Mouse (Mus musculus) MEL (cell line): ENCODE results near the gene Zfp217. TPM values are rescaled to one million over a fixed set of nuclear protein-coding genes. Genes with fewer than 3 reads are reported as not detected.

Experiments
- DNase-seq: peaks from one replicate; pipeline ENCODE4 v3.0.0; 2011; ENCODE audit warnings: low read depth, low spot score
- H3K27ac ChIP-seq: 2 replicates; pipeline ENCODE4 v1.5.1; 2012; ENCODE audit warnings: low read depth, mild to moderate bottlenecking, control low read depth, low read length, moderate library complexity; ENCODE audit not compliant: control insufficient read depth
- H3K27me3 ChIP-seq, 2 experiments: fragments of 150-350 bp in 1 of 2; sonication (generic) in 1 of 2; 2 replicates each; pipeline ENCODE4 v1.6.1; 2012; ENCODE audit warnings: low read length in 2 of 2, mild to moderate bottlenecking in 2 of 2, improper control_type of control experiment in 1 of 2, moderate library complexity in 1 of 2; ENCODE audit not compliant: insufficient read depth in 2 of 2, control insufficient read depth in 1 of 2
- H3K36me3 ChIP-seq, 2 experiments: 2 replicates each; pipeline ENCODE4 v1.6.1; 2012 to 2014; ENCODE audit warnings: low read length in 2 of 2, improper control_type of control experiment in 1 of 2, inconsistent platforms in 1 of 2, mild to moderate bottlenecking in 1 of 2; ENCODE audit not compliant: insufficient read depth in 2 of 2, control insufficient read depth in 1 of 2
- H3K4me1 ChIP-seq, 2 experiments: fragments of 150-350 bp in 1 of 2; sonication (generic) in 1 of 2; 2 replicates each; pipeline ENCODE4 v1.6.1; 2012; ENCODE audit warnings: low read length in 2 of 2, improper control_type of control experiment in 1 of 2, mild to moderate bottlenecking in 1 of 2; ENCODE audit not compliant: insufficient read depth in 2 of 2, control insufficient read depth in 1 of 2
- H3K4me3 ChIP-seq, 2 experiments: fragments of 150-350 bp in 1 of 2; sonication (generic) in 1 of 2; 2 replicates each; pipeline ENCODE4 v1.5.1; 2012; ENCODE audit warnings: low read depth in 2 of 2, low read length in 2 of 2, mild to moderate bottlenecking in 2 of 2, moderate library complexity in 2 of 2, control low read depth in 1 of 2, improper control_type of control experiment in 1 of 2; ENCODE audit not compliant: control insufficient read depth in 1 of 2, insufficient read depth in 1 of 2
- H3K79me2 ChIP-seq: 2 replicates; pipeline ENCODE4 v1.6.1; 2012; ENCODE audit warnings: mild to moderate bottlenecking, low read length, moderate library complexity; ENCODE audit not compliant: control insufficient read depth, poor library complexity, insufficient read depth
- H3K9ac ChIP-seq: 2 replicates; pipeline ENCODE4 v1.6.1; 2012; ENCODE audit warnings: low read depth, mild to moderate bottlenecking, control low read depth, low read length, moderate library complexity; ENCODE audit not compliant: control insufficient read depth, poor library complexity, severe bottlenecking
- H3K9me3 ChIP-seq: fragments of 150-350 bp; sonication (generic); replicated peaks from 2 replicates; pipeline ENCODE4 v1.6.1; 2012; ENCODE audit warnings: mild to moderate bottlenecking, low read length, improper control_type of control experiment, moderate library complexity; ENCODE audit not compliant: insufficient read depth
- CHD1 ChIP-seq: IDR thresholded peaks from 2 replicates; pipeline ENCODE4 v1.6.1; 2012; ENCODE audit warnings: low read depth, mild to moderate bottlenecking, inconsistent platforms, low read length, improper control_type of control experiment
- CHD2 ChIP-seq: IDR thresholded peaks from 2 replicates; pipeline ENCODE4 v1.6.1; 2011; ENCODE audit warnings: low read length, improper control_type of control experiment
- E2F4 ChIP-seq: IDR thresholded peaks from 2 replicates; pipeline ENCODE4 v1.6.1; 2011; ENCODE audit warnings: low read depth, low read length, improper control_type of control experiment, borderline replicate concordance
- ETS1 ChIP-seq: IDR thresholded peaks from 2 replicates; pipeline ENCODE4 v1.6.1; 2012; ENCODE audit warnings: low read depth, mild to moderate bottlenecking, inconsistent platforms, low read length, improper control_type of control experiment, moderate library complexity
- GABPA ChIP-seq: IDR thresholded peaks from 2 replicates; pipeline ENCODE4 v1.6.1; 2012; ENCODE audit warnings: low read depth, mild to moderate bottlenecking, inconsistent platforms, low read length, improper control_type of control experiment, moderate library complexity
- GATA1 ChIP-seq: IDR thresholded peaks from 2 replicates; pipeline ENCODE4 v1.6.1; 2011; ENCODE audit warnings: low read depth, low read length, improper control_type of control experiment
- HCFC1 ChIP-seq: IDR thresholded peaks from 2 replicates; pipeline ENCODE4 v1.6.1; 2012; ENCODE audit warnings: low read depth, mild to moderate bottlenecking, inconsistent platforms, low read length, improper control_type of control experiment, moderate library complexity
- JUND ChIP-seq: IDR thresholded peaks from 2 replicates; pipeline ENCODE4 v1.6.1; 2011; ENCODE audit warnings: low read depth, mild to moderate bottlenecking, improper control_type of control experiment, low read length
- KAT2A ChIP-seq: conservative IDR thresholded peaks from 2 replicates; pipeline ENCODE4 v1.6.1; 2012; ENCODE audit warnings: low read depth, low read length, improper control_type of control experiment, inconsistent platforms
- MAX ChIP-seq: IDR thresholded peaks from 2 replicates; pipeline ENCODE4 v1.6.1; 2011; ENCODE audit warnings: low read length, improper control_type of control experiment
- MXI1 ChIP-seq: IDR thresholded peaks from 2 replicates; pipeline ENCODE4 v1.6.1; 2011; ENCODE audit warnings: mild to moderate bottlenecking, low read depth, low read length, improper control_type of control experiment
- MYB ChIP-seq: IDR thresholded peaks from 2 replicates; pipeline ENCODE4 v1.6.1; 2011; ENCODE audit warnings: mild to moderate bottlenecking, low read depth, low read length, improper control_type of control experiment
- NELFE ChIP-seq: IDR thresholded peaks from 2 replicates; pipeline ENCODE4 v1.6.1; 2011; ENCODE audit warnings: low read depth, low read length, improper control_type of control experiment
- NRF1 ChIP-seq: IDR thresholded peaks from 2 replicates; pipeline ENCODE4 v1.6.1; 2014; ENCODE audit warnings: low read depth, mild to moderate bottlenecking, inconsistent platforms, low read length, improper control_type of control experiment, moderate library complexity; ENCODE audit not compliant: poor library complexity, insufficient read depth, severe bottlenecking
- POLR2A ChIP-seq, 2 experiments: IDR thresholded peaks; 2 replicates each; pipeline ENCODE4 v1.6.1; 2011 to 2012; ENCODE audit warnings: low read length in 2 of 2, mild to moderate bottlenecking in 2 of 2, control low read depth in 1 of 2, improper control_type of control experiment in 1 of 2, low read depth in 1 of 2, moderate library complexity in 1 of 2; ENCODE audit not compliant: control insufficient read depth in 1 of 2, insufficient read depth in 1 of 2, poor library complexity in 1 of 2
- POLR2AphosphoS2 ChIP-seq: IDR thresholded peaks from 2 replicates; pipeline ENCODE4 v1.6.1; 2011; ENCODE audit warnings: low read length, improper control_type of control experiment
- POLR2AphosphoS5 ChIP-seq: IDR thresholded peaks from 2 replicates; pipeline ENCODE4 v1.6.1; 2012; ENCODE audit warnings: low read depth, borderline replicate concordance, mild to moderate bottlenecking, inconsistent platforms, low read length, moderate library complexity, mixed read lengths
- RCOR1 ChIP-seq: IDR thresholded peaks from 2 replicates; pipeline ENCODE4 v1.6.1; 2012; ENCODE audit warnings: low read depth, mild to moderate bottlenecking, inconsistent platforms, low read length, improper control_type of control experiment
- SIN3A ChIP-seq: IDR thresholded peaks from 2 replicates; pipeline ENCODE4 v1.6.1; 2012; ENCODE audit warnings: low read length, improper control_type of control experiment, inconsistent platforms
- SMC3 ChIP-seq: IDR thresholded peaks from 2 replicates; pipeline ENCODE4 v1.6.1; 2011; ENCODE audit warnings: low read depth, low read length, improper control_type of control experiment
- TCF12 ChIP-seq: IDR thresholded peaks from 2 replicates; pipeline ENCODE4 v1.6.1; 2014; ENCODE audit warnings: low read depth, mild to moderate bottlenecking, inconsistent platforms, low read length, improper control_type of control experiment, moderate library complexity
- UBTF ChIP-seq: IDR thresholded peaks from 2 replicates; pipeline ENCODE4 v1.6.1; 2012; ENCODE audit warnings: low read depth, mild to moderate bottlenecking, inconsistent platforms, low read length, improper control_type of control experiment, moderate library complexity, borderline replicate concordance; ENCODE audit not compliant: insufficient read depth
- USF1 ChIP-seq: IDR thresholded peaks from 2 replicates; pipeline ENCODE4 v1.6.1; 2014; ENCODE audit warnings: low read depth, mild to moderate bottlenecking, inconsistent platforms, low read length, improper control_type of control experiment, moderate library complexity
- USF2 ChIP-seq, 2 experiments: IDR thresholded peaks; 2 replicates each; pipeline ENCODE4 v1.6.1; 2011 to 2012; ENCODE audit warnings: improper control_type of control experiment in 2 of 2, low read length in 2 of 2, borderline replicate concordance in 1 of 2, inconsistent platforms in 1 of 2, low read depth in 1 of 2, mild to moderate bottlenecking in 1 of 2; ENCODE audit not compliant: insufficient read depth in 1 of 2
- ZC3H11A ChIP-seq: IDR thresholded peaks from 2 replicates; pipeline ENCODE4 v1.6.1; 2012; ENCODE audit warnings: low read depth, mild to moderate bottlenecking, inconsistent platforms, low read length, improper control_type of control experiment
- ZKSCAN1 ChIP-seq: IDR thresholded peaks from 2 replicates; pipeline ENCODE4 v1.6.1; 2012; ENCODE audit warnings: low read depth, mild to moderate bottlenecking, inconsistent platforms, low read length, improper control_type of control experiment, moderate library complexity
- ZMIZ1 ChIP-seq: IDR thresholded peaks from 2 replicates; pipeline ENCODE4 v1.6.1; 2012; ENCODE audit warnings: low read depth, mild to moderate bottlenecking, inconsistent platforms, low read length, improper control_type of control experiment, moderate library complexity
- polyA plus RNA-seq, 2 experiments: library from polyadenylated mRNA; stranded (reverse) in 1 of 2; unstranded in 1 of 2; fragments of >175 nt in 1 of 2; fragments of >200 nt in 1 of 2; gene quantifications; 2 replicates each; pipeline versions ENCODE4 v1.2.1 to v1.2.4; 2012; ENCODE audit warnings: low replicate concordance in 2 of 2, low read depth in 1 of 2; ENCODE audit not compliant: insufficient read length in 2 of 2, insufficient read depth in 1 of 2, missing spikeins in 1 of 2
- total RNA-seq: library from RNA; depleted of rRNA; stranded (reverse); fragments of 300-350 nt; gene quantifications from 2 replicates; pipeline ENCODE4 v1.2.3, GENCODE M21; 2012

Zfp217 gene
- total and polyA plus RNA-seq, 3 experiments, result 21.7 to 34.9 (median 25.5) TPM

DNA sequence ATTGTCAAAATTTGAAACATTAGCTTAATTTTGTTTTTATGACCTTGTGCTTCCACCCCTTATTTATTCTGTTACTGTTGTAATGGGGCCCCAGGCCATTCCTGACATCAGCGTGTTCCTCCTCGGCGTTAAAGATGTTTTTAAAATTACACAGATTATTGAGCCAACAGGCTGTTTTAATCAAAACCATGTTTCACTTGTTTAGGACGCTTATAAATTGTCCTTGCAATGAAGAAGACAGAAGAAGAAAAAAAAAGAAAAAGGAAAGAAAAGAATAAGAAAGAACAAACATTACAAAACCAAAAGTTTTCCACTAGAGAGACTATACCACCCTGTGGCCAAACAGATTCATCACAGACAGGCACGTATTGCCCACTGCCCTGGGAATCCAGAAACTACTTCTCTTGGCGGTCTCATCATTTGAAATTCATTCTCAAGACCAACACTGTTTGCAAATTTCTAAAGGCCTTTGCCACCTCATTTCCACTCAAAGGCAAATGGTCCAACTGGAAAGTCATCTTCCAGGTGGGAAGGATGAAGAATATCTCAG, 70.9 kb downstream of the Zfp217 start (continued):
- TF ChIP-seq SMC3, result no peak
- no peak for TF ChIP-seq CHD2
- TF ChIP-seq ZKSCAN1, result no peak
- TF ChIP-seq, all 39 proteins: peak for 0

DNA sequence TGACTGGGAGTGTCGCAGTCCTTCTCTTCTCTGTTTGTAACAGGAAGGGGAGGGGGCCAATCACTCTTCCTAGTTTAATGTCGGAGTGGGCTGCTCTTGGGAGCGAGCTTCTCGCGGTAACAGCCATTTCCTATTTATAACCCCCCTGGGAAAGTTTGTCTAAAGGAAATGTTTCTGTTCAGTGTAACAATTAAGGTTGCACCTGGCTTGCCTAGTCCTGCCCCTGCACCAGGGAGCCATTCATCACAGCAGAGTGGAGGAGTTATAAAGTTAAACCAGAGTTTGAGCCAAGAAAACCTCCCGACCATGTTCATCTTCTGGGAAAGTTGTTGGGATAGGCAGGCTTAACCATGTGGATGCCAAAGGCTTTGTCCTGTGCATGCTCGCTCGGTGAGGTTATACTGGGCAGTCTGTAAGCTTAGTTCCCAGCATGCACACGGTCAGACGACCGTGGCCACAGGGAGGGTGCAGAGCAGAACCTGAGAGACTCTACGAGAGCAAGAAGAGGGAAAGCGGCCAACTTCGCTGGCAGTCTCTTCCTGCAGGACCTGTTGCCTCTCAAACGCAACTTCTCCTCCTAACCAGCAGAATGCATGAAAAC, 77.2 kb downstream of the Zfp217 start:
- Histone ChIP-seq H3K4me1 (no peaks in the 10 kb centered on the region), H3K9ac (no peak overlapping the region), H3K79me2 (no peaks in the 10 kb centered on the region), H3K9me3 (no peaks in the 10 kb centered on the region), H3K36me3 (no peaks in the 10 kb centered on the region), H3K4me3 (no peak overlapping the region), H3K27me3 (no peaks in the 10 kb centered on the region; a peak in 1 of 4 replicates), H3K27ac (no peak overlapping the region)
- DNase-seq, result no peak
- TF ChIP-seq KAT2A, result no peak
- no peak for TF ChIP-seq SMC3
- TF ChIP-seq GABPA, result no peak
- no peak for TF ChIP-seq MXI1
- TF ChIP-seq POLR2AphosphoS5, result no peak
- TF ChIP-seq ZC3H11A, result no peak
- TF ChIP-seq UBTF, result no peak
- TF ChIP-seq MAX, result no peak
- no peak for TF ChIP-seq USF2 (IDR thresholded peaks at IDR 0.05; ENCODE audit: borderline replicate concordance in 1 of 2, insufficient read depth in 1 of 2, low read depth in 1 of 2, low read length in 2 of 2)
- no peak for TF ChIP-seq POLR2AphosphoS2
- no peak for TF ChIP-seq GATA1
- no peak for TF ChIP-seq RCOR1
- TF ChIP-seq SIN3A, result no peak

DNA sequence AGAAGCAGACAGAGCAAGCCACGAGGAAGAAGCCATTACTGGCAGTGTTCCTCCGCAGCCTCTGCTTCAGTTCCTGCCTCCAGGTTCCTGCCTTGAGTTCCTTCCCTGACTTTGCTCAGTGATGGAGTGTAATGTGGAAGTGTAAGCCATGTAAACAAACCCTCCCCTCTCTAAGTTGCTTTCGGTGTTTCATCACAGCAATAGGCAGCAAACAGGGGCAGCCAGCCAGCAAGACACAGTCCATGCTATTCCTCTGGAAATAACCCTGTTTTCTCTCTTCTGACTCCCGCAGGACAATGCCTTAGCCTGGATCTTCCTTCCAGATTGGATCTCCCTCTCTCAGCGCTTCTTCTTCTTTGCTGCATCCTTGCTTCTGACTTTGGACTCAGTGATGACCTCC, 77.9 kb downstream of the Zfp217 start:
- Histone ChIP-seq H3K9me3 (no peaks in the 10 kb centered on the region), H3K4me3 (no peak overlapping the region), H3K79me2 (no peaks in the 10 kb centered on the region), H3K27me3 (no peaks in the 10 kb centered on the region; a peak in 1 of 4 replicates), H3K4me1 (no peaks in the 10 kb centered on the region), H3K27ac (no peak overlapping the region), H3K9ac (no peak overlapping the region), H3K36me3 (no peaks in the 10 kb centered on the region)
- no peak for TF ChIP-seq TCF12
- no peak for TF ChIP-seq MAX
- no peak for TF ChIP-seq NELFE
- TF ChIP-seq GATA1, result no peak
- no peak for TF ChIP-seq E2F4
- TF ChIP-seq CHD2, result no peak
- no peak for TF ChIP-seq MXI1
- no peak for TF ChIP-seq USF1
- no peak for TF ChIP-seq SIN3A
- TF ChIP-seq JUND, result no peak
- no peak for TF ChIP-seq ZMIZ1
- no peak for TF ChIP-seq CHD1
- no peak for TF ChIP-seq HCFC1
- no peak for TF ChIP-seq ETS1
- no peak for TF ChIP-seq MYB
- no peak for TF ChIP-seq POLR2A (IDR thresholded peaks at IDR 0.05; ENCODE audit: control insufficient read depth in 1 of 2, insufficient read depth in 1 of 2, low read depth in 1 of 2, low read length in 2 of 2, poor library complexity in 1 of 2)
- TF ChIP-seq USF2 (IDR thresholded peaks at IDR 0.05; ENCODE audit: borderline replicate concordance in 1 of 2, insufficient read depth in 1 of 2, low read depth in 1 of 2, low read length in 2 of 2), result no peak
- no peak for TF ChIP-seq NRF1
- no peak for DNase-seq
